Mouse (Mus musculus): ENCODE measurements at regions not wholly inside any gene's neighbourhood (a gene's known extent, or its start where the extent isn't known, plus 50 kb on each side); places are given as distances from the start of the nearest gene placed in this dataset.

- no peak for DNase-seq (ENCODE audit: low spot score)
These were observed 270.7 kb downstream of the Ins1 start for GRCm38 (mm10) chr19:52534758-52535157.

- DNase-seq (ENCODE audit: low spot score), result no peak
These were observed 261.4 kb downstream of the Ins1 start for GRCm38 (mm10) chr19:52525509-52525908.

- DNase-seq (ENCODE audit: low spot score), result no peak
These were observed 239.2 kb downstream of the Ins1 start for GRCm38 (mm10) chr19:52503331-52503730.

All from lung, postnatal 25 days (tissue).